Mouse (Mus musculus): ENCODE data around the gene Htra3. TPM values are rescaled to one million over a fixed set of nuclear protein-coding genes. Genes with fewer than 3 reads are reported as not detected.

Htra3 gene
- total RNA-seq, 2 experiments from 2014 or later = 28.4 to 34.8 TPM

GRCm38 (mm10) chr5:35655753-35656485 lies 23.7 kb downstream of the Htra3 start:
- DNase-seq (ENCODE audit: low spot score) = no peak

DNA sequence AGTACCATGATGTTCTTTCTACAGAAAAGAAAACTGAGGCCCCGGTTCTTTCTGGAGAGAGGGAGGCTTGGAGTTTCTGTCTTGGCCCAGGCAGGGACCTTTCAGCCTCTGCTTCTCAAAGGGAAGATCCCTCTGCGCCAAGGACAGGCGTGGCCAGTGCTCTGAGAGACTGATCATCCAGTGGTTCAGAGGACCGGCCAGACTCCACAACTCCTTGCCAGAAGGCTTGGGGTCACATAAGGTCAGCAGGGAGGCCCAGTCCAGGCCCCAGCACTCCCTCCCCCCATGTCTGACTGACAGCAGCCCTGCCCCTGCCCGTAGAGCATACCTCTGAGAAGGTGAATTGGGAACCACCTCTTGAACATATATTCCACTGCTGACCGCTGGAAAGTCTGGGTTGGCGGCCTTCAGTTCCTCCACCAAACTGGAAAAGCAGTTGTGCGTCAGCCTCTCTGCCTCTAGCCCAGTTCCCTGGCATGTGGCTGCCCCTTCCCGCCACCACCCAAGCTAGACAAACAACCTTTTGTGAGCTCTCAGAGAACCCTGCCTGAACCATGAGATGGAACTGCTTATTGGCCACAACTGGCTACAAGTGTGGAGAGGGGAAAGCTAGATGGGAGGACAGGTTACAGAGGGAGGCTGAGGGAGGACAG lies 25.7 kb downstream of the Htra3 start:
- DNase-seq (ENCODE audit: low spot score) = peak; percentile 71

GRCm38 (mm10) chr5:35652872-35653271 lies 26.7 kb downstream of the Htra3 start:
- no peak for DNase-seq (ENCODE audit: low spot score)

DNA sequence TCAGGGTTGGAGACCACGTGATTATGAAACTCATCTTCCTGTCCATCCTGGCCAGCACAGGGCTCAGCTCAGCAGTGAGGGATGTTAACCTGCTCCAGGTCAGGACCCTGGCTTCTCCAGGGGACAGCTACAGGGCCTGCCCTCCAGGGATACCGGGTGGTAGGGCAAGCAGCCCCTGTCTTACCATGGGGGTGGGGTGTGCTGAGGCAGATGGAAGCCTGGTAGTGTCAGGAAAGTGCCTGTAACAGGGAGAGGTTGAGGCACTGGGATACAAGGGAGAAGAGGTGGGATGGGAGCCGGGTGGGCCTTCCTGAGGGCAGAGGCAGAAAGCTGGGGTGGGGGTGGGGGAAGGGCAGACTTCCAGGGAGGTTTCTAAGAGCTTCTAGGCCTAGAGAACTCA lies 27.3 kb downstream of the Htra3 start:
- no peak for DNase-seq (ENCODE audit: low spot score)

DNA sequence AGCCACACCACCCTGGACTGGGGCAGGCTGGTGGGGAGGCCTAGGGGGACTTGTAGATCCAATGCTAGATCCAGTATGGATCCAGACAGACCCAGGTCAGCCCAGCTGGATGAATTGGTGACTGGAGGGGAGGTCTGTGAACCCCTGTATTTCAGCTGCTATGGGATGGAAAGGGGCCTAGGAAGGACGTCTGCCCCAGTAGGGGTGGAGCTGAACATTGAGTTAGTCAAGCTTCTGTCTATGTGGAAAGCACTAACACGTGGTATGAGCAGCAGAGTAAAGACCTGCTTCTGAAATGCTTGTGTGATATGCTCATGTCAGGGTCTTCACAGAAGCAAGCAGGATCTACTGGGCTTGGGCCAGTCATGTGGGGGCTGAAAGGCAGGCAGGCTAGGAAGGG lies 31.4 kb downstream of the Htra3 start:
- peak; percentile 30 for DNase-seq (ENCODE audit: low spot score)

GRCm38 (mm10) chr5:35647562-35647961 lies 32.0 kb downstream of the Htra3 start:
- peak; percentile 74 for DNase-seq (ENCODE audit: low spot score)

DNA sequence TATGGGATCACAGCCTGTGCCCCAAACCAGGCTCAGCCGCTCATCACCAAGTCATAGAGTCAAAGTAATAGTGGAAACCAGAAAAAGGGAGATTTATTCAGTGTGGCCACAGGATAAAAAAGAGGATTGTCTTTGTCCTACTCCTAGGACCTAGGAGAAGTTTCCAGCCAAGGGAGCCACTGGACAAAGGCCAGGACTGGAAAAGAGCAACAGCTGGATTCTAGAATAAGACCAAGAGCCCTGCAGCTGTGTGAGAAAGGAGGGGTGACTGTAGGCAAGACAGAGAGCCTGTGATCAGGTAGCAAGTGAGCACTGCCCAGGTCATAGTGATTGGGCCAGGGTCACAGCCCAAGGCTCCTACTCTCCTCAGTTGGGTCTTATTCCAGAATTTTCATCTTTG lies 32.7 kb downstream of the Htra3 start:
- peak; percentile 68 for DNase-seq (ENCODE audit: low spot score)

- no peak for DNase-seq (ENCODE audit: low spot score)
Observed at GRCm38 (mm10) chr5:35645938-35646493, 33.6 kb downstream of the Htra3 start.

DNA sequence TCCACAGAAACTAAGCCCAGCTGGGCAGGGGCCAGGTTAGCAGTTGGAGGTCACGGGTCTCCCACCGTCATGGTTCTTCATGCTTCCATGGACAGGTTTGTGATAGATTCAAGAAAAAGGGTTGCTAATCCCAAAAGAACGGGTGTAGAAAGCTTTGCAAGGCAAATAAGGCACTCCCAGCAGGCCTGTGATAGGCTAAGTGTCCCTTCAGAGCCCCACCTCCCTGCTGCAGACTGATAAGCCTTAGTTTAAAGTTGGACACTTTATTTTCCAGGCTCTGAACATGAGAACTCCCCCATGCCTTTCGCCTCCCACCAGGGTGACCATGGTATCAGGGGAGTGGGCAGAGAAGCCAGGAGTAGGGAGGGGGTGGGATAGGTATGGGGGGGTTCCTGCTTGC lies 35.5 kb downstream of the Htra3 start:
- DNase-seq (ENCODE audit: low spot score) = no peak

DNA sequence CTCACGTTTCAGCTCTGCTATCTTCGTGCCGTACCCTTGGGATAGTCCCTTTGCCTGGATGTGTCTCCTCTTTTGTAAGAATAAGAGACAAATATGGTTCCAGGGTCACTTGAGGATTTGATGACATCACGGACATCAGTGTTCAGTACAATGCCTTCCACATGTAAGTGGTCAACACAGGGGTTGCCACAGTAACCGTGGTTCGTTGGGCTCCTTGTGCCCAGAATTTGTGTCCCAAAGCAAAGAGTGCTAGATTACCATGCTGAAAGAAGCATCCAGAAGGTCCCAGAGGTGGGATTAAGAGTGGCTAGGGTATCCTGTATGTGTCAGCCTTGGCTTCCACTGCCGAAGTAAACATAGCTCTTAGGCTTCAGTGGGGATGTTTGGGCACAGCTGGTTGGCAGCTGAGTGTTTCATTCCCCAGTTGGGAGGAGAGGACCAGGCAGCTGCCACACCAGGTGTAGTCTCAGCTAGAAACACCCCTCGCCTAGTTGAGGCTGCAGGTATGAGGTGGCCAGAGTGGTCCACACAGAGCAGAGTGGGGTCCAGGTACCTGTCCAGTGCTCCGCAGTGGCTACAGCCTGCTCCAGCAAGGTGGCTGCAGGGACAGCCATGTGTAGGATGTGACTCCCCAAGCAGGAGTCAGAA lies 36.1 kb downstream of the Htra3 start:
- DNase-seq (ENCODE audit: low spot score) = peak; percentile 42

DNA sequence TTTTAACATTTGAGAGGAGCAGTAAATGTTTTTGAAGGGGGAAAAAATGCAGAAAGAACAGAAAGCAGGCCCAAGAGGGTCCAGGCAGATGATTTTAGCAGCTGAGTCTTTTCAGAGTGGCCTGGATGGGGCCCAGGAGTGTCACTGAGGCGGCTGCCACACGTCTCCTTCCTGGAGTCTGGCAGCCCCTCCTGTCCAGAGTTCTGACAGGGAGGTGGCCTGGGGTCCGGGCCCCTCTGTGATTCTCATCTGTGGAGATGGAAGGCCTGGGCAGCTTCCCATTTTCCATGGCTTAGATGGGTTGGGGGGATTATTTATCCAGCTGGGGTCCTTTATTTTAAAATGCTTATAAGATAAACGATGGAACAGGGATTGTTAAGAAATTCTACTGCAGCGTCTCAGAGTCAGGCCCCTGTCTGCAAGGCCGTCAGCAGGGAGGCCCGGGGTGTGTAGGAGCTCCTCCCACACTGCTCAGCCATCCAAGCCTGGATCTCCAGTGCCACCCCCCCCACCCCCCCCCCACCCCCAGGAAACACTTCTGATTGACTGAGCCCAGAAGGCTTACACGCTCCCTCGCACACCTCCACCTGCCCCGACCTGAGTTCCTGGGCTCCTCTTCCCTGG lies 37.5 kb downstream of the Htra3 start:
- no peak for DNase-seq (ENCODE audit: low spot score)

- DNase-seq (ENCODE audit: low spot score) = peak; percentile 77
Observed at GRCm38 (mm10) chr5:35636016-35636415, 43.6 kb downstream of the Htra3 start.

GRCm38 (mm10) chr5:35632841-35633240 lies 46.7 kb downstream of the Htra3 start:
- peak; percentile 62 for DNase-seq (ENCODE audit: low spot score)

- no peak for DNase-seq (ENCODE audit: low spot score)
Observed at GRCm38 (mm10) chr5:35631755-35632154, 47.8 kb downstream of the Htra3 start.

DNA sequence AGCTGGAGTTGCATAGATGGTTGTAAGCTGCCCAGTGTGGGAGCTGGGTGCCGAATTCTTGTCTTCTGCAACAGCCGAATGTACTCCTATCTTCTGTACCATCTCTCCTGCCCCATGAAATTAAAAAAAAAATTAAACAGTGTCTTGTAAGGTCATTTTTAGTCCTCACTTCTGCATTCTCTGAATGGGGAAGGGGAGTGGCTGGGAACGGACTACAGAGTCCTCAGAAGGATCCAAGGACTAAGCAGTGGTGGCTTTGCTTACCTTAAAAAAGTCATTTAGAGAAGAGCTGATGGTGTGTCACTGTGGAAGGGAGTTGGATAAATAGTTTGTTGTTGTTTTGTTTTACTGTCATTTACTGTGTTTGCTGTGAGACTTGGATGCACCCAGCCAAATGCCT lies 48.4 kb downstream of the Htra3 start:
- DNase-seq (ENCODE audit: low spot score) = no peak

- no peak for DNase-seq (ENCODE audit: low spot score)
Observed at GRCm38 (mm10) chr5:35630706-35631105, 48.9 kb downstream of the Htra3 start.

- DNase-seq (ENCODE audit: low spot score) = no peak
Observed at GRCm38 (mm10) chr5:35629333-35629732, 50.2 kb downstream of the Htra3 start.

- peak; percentile 88 for DNase-seq (ENCODE audit: low spot score)
Observed at GRCm38 (mm10) chr5:35628685-35629084, 50.9 kb downstream of the Htra3 start.

DNA sequence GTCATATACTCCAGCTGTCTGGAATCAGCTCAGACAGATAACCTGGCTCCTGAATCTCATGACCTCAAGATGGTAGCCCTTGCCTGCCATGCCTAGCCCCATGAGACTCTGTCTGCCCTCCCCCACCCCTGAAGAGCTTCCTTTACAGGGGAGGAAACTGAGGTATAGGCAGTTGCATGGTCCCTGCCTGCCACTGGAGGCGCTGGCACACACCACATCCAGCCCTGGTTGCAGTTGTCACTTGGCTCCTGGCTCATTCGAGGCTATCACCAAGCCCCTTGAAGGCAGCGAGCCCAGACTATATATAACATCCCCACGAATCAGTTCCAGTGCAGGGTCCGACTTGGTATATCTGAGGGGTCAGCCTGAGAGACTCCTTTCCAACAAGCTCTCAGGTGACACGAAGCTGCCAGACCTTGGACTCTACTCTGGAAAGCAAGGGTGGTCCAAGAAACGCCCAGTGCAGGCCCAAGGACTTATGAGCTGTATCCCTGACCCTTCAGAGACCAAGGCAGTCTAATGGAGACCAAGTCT lies 52.2 kb downstream of the Htra3 start:
- no peak for DNase-seq (ENCODE audit: low spot score)

DNA sequence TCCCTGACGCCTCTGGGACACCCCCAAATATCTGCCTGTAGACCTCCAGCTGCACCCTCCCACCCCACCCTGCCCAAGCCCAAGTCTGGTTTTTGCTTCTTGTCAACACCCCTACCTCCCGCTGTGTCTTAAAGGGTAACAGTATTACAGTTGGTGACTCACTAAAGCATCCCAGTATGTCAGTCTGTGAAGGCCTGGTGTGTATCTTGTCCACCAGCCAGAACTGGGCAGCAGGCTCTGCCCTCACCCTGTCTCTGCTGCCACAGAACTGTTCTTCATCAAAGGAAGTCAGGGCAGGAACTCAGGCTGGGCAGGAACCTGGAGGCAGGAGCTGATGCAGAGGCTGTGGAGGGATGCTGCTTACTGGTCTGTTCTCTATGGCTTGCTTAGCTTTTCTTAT lies 53.2 kb downstream of the Htra3 start:
- DNase-seq (ENCODE audit: low spot score) = no peak

DNA sequence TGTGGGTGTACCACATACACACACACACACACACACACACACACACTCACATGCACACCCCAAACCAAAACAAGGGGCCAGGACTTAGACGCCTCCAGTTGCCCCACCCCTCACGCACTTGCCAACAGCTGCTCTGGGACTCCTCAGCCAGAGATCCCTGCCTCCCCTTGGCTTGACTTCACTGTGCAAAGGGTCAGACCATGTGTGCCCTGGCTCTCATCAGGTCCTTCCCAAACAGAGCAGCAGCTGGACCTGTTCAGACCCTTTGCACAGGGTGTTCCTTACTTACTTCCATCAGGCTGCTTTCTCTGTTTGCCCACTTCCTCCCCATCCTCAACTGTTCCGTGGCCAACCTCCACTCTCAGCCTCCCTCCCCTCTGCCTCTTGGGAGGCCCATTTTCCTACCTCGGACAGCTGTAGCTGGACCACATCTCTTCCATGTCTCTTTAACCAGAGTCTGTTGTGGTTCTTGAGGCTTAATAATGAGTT lies 54.8 kb downstream of the Htra3 start:
- peak; percentile 87 for DNase-seq (ENCODE audit: low spot score)

Measured in gastrocnemius, adult 18-20 months (tissue).